Mouse (Mus musculus): ENCODE measurements around the gene Cd37. TPM values are rescaled to one million over a fixed set of nuclear protein-coding genes. Genes with fewer than 3 reads are reported as not detected.

Cd37 gene
- total RNA-seq, 2 experiments from 2014 or later, result 2.5 to 2.6 TPM

Other genes with a start within 250 kb of the Cd37 start
- 10 to 100 TPM; 34.8 to 37.9 TPM for gene Irf3, start 241.5 kb downstream of the Cd37 start, total RNA-seq (2021)
- 1 to 10 TPM; 4.4 to 4.7 TPM for gene Bcl2l12, start 240.4 kb downstream of the Cd37 start, total RNA-seq (2021)
- gene Scaf1, start 222.8 kb downstream of the Cd37 start, total RNA-seq (2021), result 100 to 1,000 TPM; 154 TPM
- gene Rras, start 221.2 kb downstream of the Cd37 start, total RNA-seq (2021), result 1 to 10 TPM; 6.9 to 7.2 TPM
- gene Prr12, start 186.2 kb downstream of the Cd37 start, total RNA-seq (2021), result 10 to 100 TPM; 77.9 to 80.6 TPM
- gene Nosip, start 176.7 kb downstream of the Cd37 start, total RNA-seq (2021), result 10 to 100 TPM; 44.8 to 47.6 TPM
- gene Prrg2, start 176.4 kb downstream of the Cd37 start, total RNA-seq (2021), result 1 to 10 TPM; 6.2 to 7.2 TPM
- 10 to 100 TPM; 13.0 to 16.7 TPM for gene Rcn3, start 146.9 kb downstream of the Cd37 start, total RNA-seq (2021)
- gene Fcgrt, start 135.3 kb downstream of the Cd37 start, total RNA-seq (2021), result 10 to 100 TPM; 17.7 to 18.3 TPM
- gene Rps11, start 114.7 kb downstream of the Cd37 start, total RNA-seq (2021), result 100 to 1,000 TPM; 707 to 729 TPM
- gene Rpl13a, start 110.4 kb downstream of the Cd37 start, total RNA-seq (2021), result 1,000 to 10,000 TPM in 1 of 2 experiments, 100 to 1,000 TPM in 1; 958 to 1,083 TPM
- under 1 TPM in 1 of 2 experiments, not detected in 1; 0.50 TPM for gene Gm45713, start 102.9 kb downstream of the Cd37 start, total RNA-seq (2021)
- 1 to 10 TPM; 2.8 to 3.0 TPM for gene Flt3l, start 102.7 kb downstream of the Cd37 start, total RNA-seq (2021)
- gene Pih1d1, start 84.8 kb downstream of the Cd37 start, total RNA-seq (2021), result 100 to 1,000 TPM; 100 to 101 TPM
- 10 to 100 TPM; 16.7 to 16.9 TPM for gene Aldh16a1, start 84.5 kb downstream of the Cd37 start, total RNA-seq (2021)
- 100 to 1,000 TPM; 267 to 292 TPM for gene Slc17a7, start 75.2 kb downstream of the Cd37 start, total RNA-seq (2021)
- gene Gfy, start 59.5 kb downstream of the Cd37 start, total RNA-seq (2021), result under 1 TPM in 1 of 2 experiments, not detected in 1; 0.38 TPM
- not detected for gene Pth2, start 58.1 kb downstream of the Cd37 start, total RNA-seq (2021)
- gene Ccdc155, start 34.2 kb downstream of the Cd37 start, total RNA-seq (2021), result 1 to 10 TPM; 1.1 to 1.9 TPM
- gene Dkkl1, start 27.0 kb downstream of the Cd37 start, total RNA-seq (2021), result 10 to 100 TPM; 14.5 to 18.3 TPM
- 10 to 100 TPM; 15.1 to 17.6 TPM for gene Tead2, start 23.4 kb downstream of the Cd37 start, total RNA-seq (2021)
- 1 to 10 TPM; 1.2 to 1.8 TPM for gene Slc6a16, start 2.0 kb upstream of the Cd37 start, total RNA-seq (2021)
- gene Slc6a21, start 38.4 kb upstream of the Cd37 start, total RNA-seq (2021), result not detected
- gene Trpm4, start 94.7 kb upstream of the Cd37 start, total RNA-seq (2021), result 10 to 100 TPM; 32.1 to 33.8 TPM
- gene Hrc, start 96.2 kb upstream of the Cd37 start, total RNA-seq (2021), result under 1 TPM; 0.36 to 0.38 TPM
- gene Ppfia3, start 127.9 kb upstream of the Cd37 start, total RNA-seq (2021), result 100 to 1,000 TPM; 106 to 108 TPM
- 10 to 100 TPM; 60.4 to 68.3 TPM for gene Lin7b, start 131.5 kb upstream of the Cd37 start, total RNA-seq (2021)
- gene Snrnp70, start 156.6 kb upstream of the Cd37 start, total RNA-seq (2021), result 100 to 1,000 TPM; 453 to 460 TPM
- under 1 TPM in 1 of 2 experiments, not detected in 1; 0.16 TPM for gene Kcna7, start 166.5 kb upstream of the Cd37 start, total RNA-seq (2021)
- gene Ntf5, start 174.6 kb upstream of the Cd37 start, total RNA-seq (2021), result under 1 TPM in 1 of 2 experiments, not detected in 1; 0.30 TPM
- gene Lhb, start 181.7 kb upstream of the Cd37 start, total RNA-seq (2021), result not detected
- gene Gys1, start 195.7 kb upstream of the Cd37 start, total RNA-seq (2021), result 10 to 100 TPM; 17.8 to 18.7 TPM
- gene Ruvbl2, start 199.0 kb upstream of the Cd37 start, total RNA-seq (2021), result 10 to 100 TPM; 54.2 to 60.3 TPM
- 100 to 1,000 TPM; 708 to 725 TPM for gene Ftl1, start 220.8 kb upstream of the Cd37 start, total RNA-seq (2021)
- 100 to 1,000 TPM; 116 to 119 TPM for gene Bax, start 227.8 kb upstream of the Cd37 start, total RNA-seq (2021)
- under 1 TPM; 0.22 to 0.24 TPM for gene Tulp2, start 242.8 kb upstream of the Cd37 start, total RNA-seq (2021)
- gene Gm45808, start 247.7 kb upstream of the Cd37 start, total RNA-seq (2021), result not detected
- gene Dhdh, start 249.7 kb upstream of the Cd37 start, total RNA-seq (2021), result 1 to 10 TPM; 2.6 to 3.2 TPM

Data from left cerebral cortex, postnatal 4 days (tissue).